9 mouse cellular contexts compared by ENCODE assay signal in genomic region chr3:154467581-154468374, GRCm38 (mm10).
A peak's percentile ranks its signal among the peaks of the same experiment; 100 is the strongest.
DNase-seq lines count a peak whose midpoint lies in the region; ATAC-seq lines count a peak whose summit lies in the region.
"Had no signal": no experiment of that assay in that cellular context is flagged by ENCODE, and none has a peak within 500 bp of the region (broad histone marks: within the 10 kb centered on the region; RNA-seq: fewer than 3 reads in every experiment).

No protein-coding gene starts in this region.

- peaks cover 15% of the 10 kb centered on the region for H3K4me1 ChIP-seq in embryonic facial prominence, embryonic 10.5 days
- H3K4me1 ChIP-seq in hindbrain, embryonic 15.5 days (replicated peaks): peaks cover 9% of the 10 kb centered on the region

- peak; percentile 22 for DNase-seq in gastrocnemius, postnatal 14 days
- DNase-seq in gastrocnemius, postnatal 25 days: no peak
- peak; percentile 54 for DNase-seq in Muller cell, postnatal 12 days (ENCODE audit: inconsistent ontology term)
- DNase-seq in embryonic facial prominence, embryonic 10.5 days (ENCODE audit: low spot score): peak; percentile 29
- DNase-seq in lung, postnatal 14 days: peak; percentile 63
- DNase-seq in telencephalon, adult 2 months (ENCODE audit: low read depth, low spot score): peak; percentile 34
- no peak for DNase-seq in thymus, postnatal 25 days

- ATAC-seq in hindbrain, embryonic 15.5 days (ENCODE audit: low FRiP score, low read depth): peak; percentile 59; the same call in 1 of the 2 replicates

- no peaks in the 10 kb centered on the region for H3K9me3 ChIP-seq in embryonic facial prominence, embryonic 10.5 days
- no peaks in the 10 kb centered on the region for H3K9me3 ChIP-seq in hindbrain, embryonic 15.5 days

- no peaks in the 10 kb centered on the region for H3K36me3 ChIP-seq in embryonic facial prominence, embryonic 10.5 days (replicated peaks)
- H3K36me3 ChIP-seq in hindbrain, embryonic 15.5 days: no peaks in the 10 kb centered on the region

- 49% methylated on average over 13 of the region's 13 CpGs for WGBS in embryonic facial prominence, embryonic 10.5 days
- 20% methylated on average over 13 of the region's 13 CpGs for WGBS in hindbrain, embryonic 15.5 days

- H3K4me2 ChIP-seq in hindbrain, embryonic 15.5 days: peak overlapping the region; percentile 29; the same call in 1 of the 2 replicates

- intact Hi-C loops in gastrocnemius, postnatal 14 days (cut with DNase I; ENCODE audit: low total_unique reads): no loop called here

- H3K4me3 ChIP-seq in embryonic facial prominence, embryonic 10.5 days: no peak overlapping the region
- H3K4me3 ChIP-seq in hindbrain, embryonic 15.5 days: no peak overlapping the region

- H3K9ac ChIP-seq in hindbrain, embryonic 15.5 days: no peak overlapping the region
- H3K9ac ChIP-seq: liver, embryonic 14.5 days had no signal

- no peaks in the 10 kb centered on the region for H3K27me3 ChIP-seq in embryonic facial prominence, embryonic 10.5 days (replicated peaks; ENCODE audit: low read depth, poor library complexity, severe bottlenecking)
- H3K27me3 ChIP-seq in hindbrain, embryonic 15.5 days: no peaks in the 10 kb centered on the region

- H3K27ac ChIP-seq in embryonic facial prominence, embryonic 10.5 days (replicated peaks): peak overlapping the region; percentile 44
- no peak overlapping the region for H3K27ac ChIP-seq in hindbrain, embryonic 15.5 days (replicated peaks)
- H3K27ac ChIP-seq: liver, embryonic 14.5 days had no signal

Comparison
In these comparisons a context has a peak if more than half of its experiments do, and no peak if none do; other contexts are left out.
1. DNase-seq: peak in gastrocnemius, postnatal 14 days (single experiment), Muller cell, postnatal 12 days (single experiment), embryonic facial prominence, embryonic 10.5 days (single experiment), lung, postnatal 14 days (single experiment) and telencephalon, adult 2 months (single experiment); none in gastrocnemius, postnatal 25 days (single experiment) and thymus, postnatal 25 days (single experiment).